Mouse (Mus musculus) heart, embryonic 13.5 days (tissue): ENCODE results near the gene Col6a2. TPM values are rescaled to one million over a fixed set of nuclear protein-coding genes. Genes with fewer than 3 reads are reported as not detected.
A peak's percentile ranks its signal among the peaks of the same experiment; 100 is the strongest.

Experiments
- ATAC-seq: fragments of 200-750 bp; cut with Nextera tagmentation; 2 replicates; pipeline ENCODE4 v1.8.0; 2017; ENCODE audit warnings: moderate TSS enrichment; ENCODE audit not compliant: insufficient number of reproducible peaks, low FRiP score, low TSS enrichment; ENCODE audit errors: extremely low read depth
- H3K27ac ChIP-seq: fragments of 300-500 bp; sonication (generic); replicated peaks from 2 replicates; pipeline ENCODE4 v1.5.1; 2015; ENCODE audit warnings: moderate library complexity, mild to moderate bottlenecking, inconsistent platforms
- H3K27me3 ChIP-seq: fragments of 300-500 bp; sonication (generic); replicated peaks from 2 replicates; pipeline ENCODE4 v1.6.1; 2015; ENCODE audit warnings: mild to moderate bottlenecking, inconsistent platforms
- H3K36me3 ChIP-seq: fragments of 300-500 bp; sonication (generic); 2 replicates; pipeline ENCODE4 v1.6.1; 2015; ENCODE audit warnings: mild to moderate bottlenecking, inconsistent platforms
- H3K4me1 ChIP-seq: fragments of 300-500 bp; sonication (generic); 2 replicates; pipeline ENCODE4 v1.6.1; 2015; ENCODE audit warnings: inconsistent platforms
- H3K4me2 ChIP-seq: fragments of 300-500 bp; sonication (generic); 2 replicates; pipeline ENCODE4 v1.6.1; 2015; ENCODE audit warnings: inconsistent platforms, mild to moderate bottlenecking, moderate library complexity
- H3K4me3 ChIP-seq: fragments of 300-500 bp; sonication (generic); 2 replicates; pipeline ENCODE4 v1.5.1; 2015; ENCODE audit warnings: moderate library complexity, mild to moderate bottlenecking, inconsistent platforms
- H3K9ac ChIP-seq: fragments of 300-500 bp; sonication (generic); 2 replicates; pipeline ENCODE4 v1.6.1; 2015; ENCODE audit warnings: inconsistent platforms, mild to moderate bottlenecking, moderate library complexity
- H3K9me3 ChIP-seq: fragments of 300-500 bp; sonication (generic); 2 replicates; pipeline ENCODE4 v1.6.1; 2016; ENCODE audit warnings: inconsistent platforms
- WGBS: fragments of 180-500 bp; shearing (Covaris S2); methylation state at CpG from one replicate; pipeline ENCODE4 v1.1.7; 2015; ENCODE audit warnings: mixed read lengths; 5-methylcytosine and 5-hydroxymethylcytosine counted together
- polyA plus RNA-seq: library from polyadenylated mRNA; unstranded; fragments of >200 nt; fragmentation: Nextera tagmentation; extraction: Ambion mirVana; gene quantifications from 2 replicates; pipeline ENCODE4 v1.2.1, GENCODE M21; 2015

Col6a2 gene
- 47.1 and 51.6 TPM in 2 replicates for polyA plus RNA-seq

GRCm38 (mm10) chr10:76622928-76623680, at the start of gene Col6a2:
TSS of gene Col6a2 (minus strand) at chr10:76623630.
- ATAC-seq: peak; percentile 75
- peak within 1 kb of the TSS; percentile 71 for H3K4me2 ChIP-seq
- H3K27ac ChIP-seq: peak within 1 kb of the TSS; percentile 46
- H3K27me3 ChIP-seq: no peaks in the 10 kb centered on the region
- peaks cover under 1% of the 10 kb centered on the region; the same call in 1 of the 2 replicates for H3K36me3 ChIP-seq
- no peaks in the 10 kb centered on the region for H3K9me3 ChIP-seq
- peak within 1 kb of the TSS; percentile 60 for H3K4me3 ChIP-seq
- H3K9ac ChIP-seq: peak within 1 kb of the TSS; percentile 85
- 3% methylated on average over 30 of the region's 31 CpGs for WGBS
- peaks cover 29% of the 10 kb centered on the region for H3K4me1 ChIP-seq

GRCm38 (mm10) chr10:76671939-76672338, 48.5 kb upstream of the Col6a2 start:
- Histone ChIP-seq H3K27ac (no peak overlapping the region), H3K9ac (no peak overlapping the region)
- ATAC-seq: no peak

GRCm38 (mm10) chr10:76668947-76669284, 45.5 kb upstream of the Col6a2 start:
- no peak overlapping the region for H3K27ac ChIP-seq
- peaks cover 14% of the 10 kb centered on the region for H3K9me3 ChIP-seq
- no peak overlapping the region for H3K9ac ChIP-seq
- no peaks in the 10 kb centered on the region for H3K27me3 ChIP-seq
- H3K36me3 ChIP-seq: no peaks in the 10 kb centered on the region
- no peak overlapping the region for H3K4me3 ChIP-seq
- WGBS: 54% methylated on average over 7 of the region's 7 CpGs
- no peak for ATAC-seq
- no peak overlapping the region for H3K4me2 ChIP-seq
- H3K4me1 ChIP-seq: no peaks in the 10 kb centered on the region

More at GRCm38 (mm10) chr10:76671939-76672338, 48.5 kb upstream of the Col6a2 start:
- H3K36me3 ChIP-seq: no peaks in the 10 kb centered on the region
- H3K4me2 ChIP-seq: no peak overlapping the region
- H3K27me3 ChIP-seq: no peaks in the 10 kb centered on the region
- no peaks in the 10 kb centered on the region for H3K4me1 ChIP-seq
- no peak overlapping the region for H3K4me3 ChIP-seq
- H3K9me3 ChIP-seq: no peaks in the 10 kb centered on the region
- WGBS: 86% methylated on average over 9 of the region's 9 CpGs

- H3K4me2 ChIP-seq: no peak overlapping the region
- no peaks in the 10 kb centered on the region for H3K4me1 ChIP-seq
- H3K27me3 ChIP-seq: no peaks in the 10 kb centered on the region
- ATAC-seq: no peak
- no peak overlapping the region for H3K9ac ChIP-seq
- H3K27ac ChIP-seq: no peak overlapping the region
- H3K9me3 ChIP-seq: peaks cover 14% of the 10 kb centered on the region
- 75% methylated on average over 4 of the region's 4 CpGs for WGBS
- no peaks in the 10 kb centered on the region for H3K36me3 ChIP-seq
- H3K4me3 ChIP-seq: no peak overlapping the region
Observed at GRCm38 (mm10) chr10:76668261-76668946, 45.0 kb upstream of the Col6a2 start.

GRCm38 (mm10) chr10:76667197-76667805, 43.9 kb upstream of the Col6a2 start:
- no peaks in the 10 kb centered on the region for H3K4me1 ChIP-seq
- no peak overlapping the region for H3K4me3 ChIP-seq
- WGBS: 63% methylated on average over 1 of the region's 1 CpGs
- H3K27ac ChIP-seq: no peak overlapping the region
- no peak overlapping the region for H3K9ac ChIP-seq
- no peak for ATAC-seq
- H3K4me2 ChIP-seq: no peak overlapping the region
- H3K27me3 ChIP-seq: no peaks in the 10 kb centered on the region
- H3K9me3 ChIP-seq: peaks cover 14% of the 10 kb centered on the region
- H3K36me3 ChIP-seq: no peaks in the 10 kb centered on the region

GRCm38 (mm10) chr10:76665551-76665950, 42.1 kb upstream of the Col6a2 start:
- no peak overlapping the region for H3K9ac ChIP-seq
- no peak overlapping the region for H3K4me2 ChIP-seq
- H3K27ac ChIP-seq: no peak overlapping the region
- 83% methylated on average over 11 of the region's 11 CpGs for WGBS
- H3K27me3 ChIP-seq: no peaks in the 10 kb centered on the region
- H3K4me1 ChIP-seq: no peaks in the 10 kb centered on the region
- H3K9me3 ChIP-seq: peaks cover 14% of the 10 kb centered on the region
- H3K4me3 ChIP-seq: no peak overlapping the region
- ATAC-seq: no peak
- H3K36me3 ChIP-seq: no peaks in the 10 kb centered on the region

- Histone ChIP-seq H3K9ac (no peak overlapping the region), H3K4me2 (no peak overlapping the region), H3K4me3 (no peak overlapping the region), H3K27ac (no peak overlapping the region), H3K36me3 (no peaks in the 10 kb centered on the region), H3K9me3 (peaks cover 14% of the 10 kb centered on the region), H3K4me1 (no peaks in the 10 kb centered on the region), H3K27me3 (no peaks in the 10 kb centered on the region)
- no peak for ATAC-seq
- WGBS: 71% methylated on average over 20 of the region's 20 CpGs
Observed at GRCm38 (mm10) chr10:76664156-76665115, 41.0 kb upstream of the Col6a2 start.

GRCm38 (mm10) chr10:76653345-76654336, 30.2 kb upstream of the Col6a2 start:
- H3K4me3 ChIP-seq: no peak overlapping the region
- ATAC-seq: no peak
- H3K4me2 ChIP-seq: no peak overlapping the region
- H3K36me3 ChIP-seq: no peaks in the 10 kb centered on the region
- 0 out of 2 replicates have a peak, but pooled peaks cover 6% of the 10 kb centered on the region for H3K4me1 ChIP-seq
- H3K27ac ChIP-seq: no peak overlapping the region
- H3K9me3 ChIP-seq: no peaks in the 10 kb centered on the region; the same call in 1 of the 2 replicates
- no peak overlapping the region for H3K9ac ChIP-seq
- H3K27me3 ChIP-seq: no peaks in the 10 kb centered on the region
- 65% methylated on average over 11 of the region's 11 CpGs for WGBS

GRCm38 (mm10) chr10:76650662-76651342, 27.4 kb upstream of the Col6a2 start:
- no peak overlapping the region; the same call in 1 of the 2 replicates for H3K27ac ChIP-seq
- H3K27me3 ChIP-seq: no peaks in the 10 kb centered on the region
- no peak overlapping the region for H3K4me3 ChIP-seq
- WGBS: 48% methylated on average over 12 of the region's 12 CpGs
- H3K9me3 ChIP-seq: no peaks in the 10 kb centered on the region; the same call in 1 of the 2 replicates
- no peak overlapping the region for H3K9ac ChIP-seq
- no peaks in the 10 kb centered on the region for H3K36me3 ChIP-seq
- H3K4me2 ChIP-seq: no peak overlapping the region
- ATAC-seq: no peak
- H3K4me1 ChIP-seq: 0 out of 2 replicates have a peak, but pooled peaks cover 6% of the 10 kb centered on the region
